Mouse (Mus musculus) lung, postnatal 36 days (tissue): ENCODE data around the gene Bptf.
"Not testable (repeated sequence)": the region's sequence is repeated elsewhere in the genome, so short reads cannot be mapped to it uniquely, and the experiment has no call there.

Experiments
- DNase-seq: peaks from one replicate; pipeline ENCODE4 v3.0.0; 2022; ENCODE audit warnings: mixed read lengths

Gene Bptf

GRCm38 (mm10) chr11:107016893-107017292, 115.0 kb downstream of the Bptf start:
- DNase-seq: peak; percentile 44

- not testable (repeated sequence) for DNase-seq
These were observed 116.3 kb downstream of the Bptf start for GRCm38 (mm10) chr11:107015535-107016187.

- peak; percentile 74 for DNase-seq
These were observed 117.2 kb downstream of the Bptf start for GRCm38 (mm10) chr11:107014597-107015309.

GRCm38 (mm10) chr11:107014020-107014585, 117.8 kb downstream of the Bptf start:
- DNase-seq: peak; percentile 13

- DNase-seq: peak; percentile 98
These were observed 119.5 kb downstream of the Bptf start for GRCm38 (mm10) chr11:107012324-107013017.

GRCm38 (mm10) chr11:107011669-107012323, 120.1 kb downstream of the Bptf start:
- peak; percentile 29 for DNase-seq

GRCm38 (mm10) chr11:107011171-107011570, 120.8 kb downstream of the Bptf start:
- DNase-seq: no peak

GRCm38 (mm10) chr11:107010447-107010846, 121.5 kb downstream of the Bptf start:
- peak; percentile 40 for DNase-seq

- DNase-seq: no peak
These were observed 126.4 kb downstream of the Bptf start for GRCm38 (mm10) chr11:107005538-107005937.

GRCm38 (mm10) chr11:107001760-107002675, 129.9 kb downstream of the Bptf start:
- DNase-seq: no peak

- no peak for DNase-seq
These were observed 131.9 kb downstream of the Bptf start for GRCm38 (mm10) chr11:106999949-107000513.

GRCm38 (mm10) chr11:106999151-106999948, 132.6 kb downstream of the Bptf start, which contains the start of gene Kpna2:
Gene Kpna2, minus strand, starts transcription at chr11:106999541.
- peak; percentile 95 for DNase-seq

- no peak for DNase-seq
These were observed 133.2 kb downstream of the Bptf start for GRCm38 (mm10) chr11:106998651-106999150.

- no peak for DNase-seq
These were observed 134.0 kb downstream of the Bptf start for GRCm38 (mm10) chr11:106997976-106998375.

- not testable (repeated sequence) for DNase-seq
These were observed 135.4 kb downstream of the Bptf start for GRCm38 (mm10) chr11:106996492-106996891.

- DNase-seq: peak; percentile 38
These were observed 137.5 kb downstream of the Bptf start for GRCm38 (mm10) chr11:106994246-106995085.

- no peak for DNase-seq
These were observed 144.5 kb downstream of the Bptf start for GRCm38 (mm10) chr11:106987384-106987783.

GRCm38 (mm10) chr11:106985979-106986604, 145.8 kb downstream of the Bptf start:
- not testable (repeated sequence) for DNase-seq
